Mouse (Mus musculus) CH12.LX (cell line): Measurements from ENCODE around the gene Cdh23. TPM values are rescaled to one million over a fixed set of nuclear protein-coding genes. Genes with fewer than 3 reads are reported as not detected.

Source experiments
- DNase-seq: peaks from one replicate; pipeline ENCODE4 v3.0.0-alpha.2; 2013; ENCODE audit errors: extremely low read depth
- H3K27ac ChIP-seq: 2 replicates; pipeline ENCODE4 v1.5.1; 2012; ENCODE audit warnings: low read depth, mild to moderate bottlenecking, control low read depth, moderate library complexity; ENCODE audit not compliant: insufficient read depth
- H3K27me3 ChIP-seq: replicated peaks from 2 replicates; pipeline ENCODE3; 2012; ENCODE audit warnings: inconsistent platforms
- H3K36me3 ChIP-seq, 2 experiments: replicated peaks in 1 of 2; 2 replicates each; pipeline versions ENCODE3 to v1.6.1; 2012; ENCODE audit warnings: inconsistent platforms in 1 of 2, low read length in 1 of 2, mild to moderate bottlenecking in 1 of 2, mixed read lengths in 1 of 2, moderate library complexity in 1 of 2; ENCODE audit not compliant: control insufficient read depth in 1 of 2, insufficient read depth in 1 of 2
- H3K4me1 ChIP-seq, 2 experiments: 2 replicates each; pipeline ENCODE4 v1.6.1; 2012; ENCODE audit warnings: inconsistent platforms in 1 of 2, moderate library complexity in 1 of 2; ENCODE audit not compliant: insufficient read depth in 2 of 2, control insufficient read depth in 1 of 2
- H3K4me2 ChIP-seq: 2 replicates; pipeline ENCODE4 v1.6.1; 2012; ENCODE audit warnings: low read depth, mild to moderate bottlenecking, control low read depth; ENCODE audit not compliant: poor library complexity, insufficient read depth, severe bottlenecking
- H3K4me3 ChIP-seq, 3 experiments: fragments of 150-350 bp in 1 of 3; sonication (generic) in 1 of 3; replicated peaks in 1 of 3; 2 replicates each; pipeline versions ENCODE3 to v1.5.1; 2011 to 2012; ENCODE audit warnings: low read depth in 2 of 3, low read length in 2 of 3, mild to moderate bottlenecking in 2 of 3, moderate library complexity in 2 of 3, control low read depth in 1 of 3, improper control_type of control experiment in 1 of 3, inconsistent platforms in 1 of 3, mixed read lengths in 1 of 3; ENCODE audit not compliant: poor library complexity in 1 of 3
- H3K79me2 ChIP-seq: replicated peaks from 2 replicates; pipeline ENCODE4 v1.6.1; 2012; ENCODE audit warnings: mild to moderate bottlenecking, moderate library complexity; ENCODE audit not compliant: control insufficient read depth, poor library complexity, insufficient read depth, severe bottlenecking; ENCODE audit errors: extremely low read depth
- H3K9ac ChIP-seq: 2 replicates; pipeline ENCODE4 v1.6.1; 2012; ENCODE audit warnings: low read depth, mild to moderate bottlenecking, control low read depth, moderate library complexity; ENCODE audit not compliant: insufficient read depth
- H3K9me3 ChIP-seq: replicated peaks from 2 replicates; pipeline ENCODE3; 2012; ENCODE audit warnings: low read length, inconsistent platforms, mixed read lengths
- CHD2 ChIP-seq: IDR thresholded peaks from 2 replicates; pipeline ENCODE4 v1.6.1; 2011; ENCODE audit warnings: low read length, improper control_type of control experiment
- CTCF ChIP-seq, 2 experiments: IDR thresholded peaks in 1 of 2; conservative IDR thresholded peaks in 1 of 2; 2 replicates each; pipeline ENCODE4 v1.5.1; 2011 to 2012; ENCODE audit warnings: low read depth in 2 of 2, low read length in 2 of 2, improper control_type of control experiment in 1 of 2, inconsistent platforms in 1 of 2, mild to moderate bottlenecking in 1 of 2, moderate library complexity in 1 of 2
- E2F4 ChIP-seq: IDR thresholded peaks from 2 replicates; pipeline ENCODE4 v1.6.1; 2011; ENCODE audit warnings: low read depth, low read length, improper control_type of control experiment; ENCODE audit not compliant: insufficient replicate concordance
- ELF1 ChIP-seq: IDR thresholded peaks from 2 replicates; pipeline ENCODE4 v1.6.1; 2014; ENCODE audit warnings: low read depth, mild to moderate bottlenecking, inconsistent platforms, low read length, improper control_type of control experiment
- EP300 ChIP-seq: IDR thresholded peaks from 2 replicates; pipeline ENCODE4 v1.6.1; 2011; ENCODE audit warnings: low read length, improper control_type of control experiment
- HCFC1 ChIP-seq: IDR thresholded peaks from 2 replicates; pipeline ENCODE4 v1.6.1; 2012; ENCODE audit warnings: low read depth, mild to moderate bottlenecking, inconsistent platforms, low read length, improper control_type of control experiment
- JUN ChIP-seq: IDR thresholded peaks from 2 replicates; pipeline ENCODE4 v1.6.1; 2011; ENCODE audit warnings: low read depth, mild to moderate bottlenecking, low read length, improper control_type of control experiment, moderate library complexity; ENCODE audit not compliant: insufficient read depth
- MAFK ChIP-seq: IDR thresholded peaks from 2 replicates; pipeline ENCODE4 v1.6.1; 2011; ENCODE audit warnings: low read length, improper control_type of control experiment; ENCODE audit not compliant: insufficient replicate concordance
- MEF2A ChIP-seq: IDR thresholded peaks from 2 replicates; pipeline ENCODE4 v1.6.1; 2014; ENCODE audit warnings: low read depth, mild to moderate bottlenecking, inconsistent platforms, low read length, improper control_type of control experiment, borderline replicate concordance
- MXI1 ChIP-seq: IDR thresholded peaks from 2 replicates; pipeline ENCODE4 v1.6.1; 2011; ENCODE audit warnings: mild to moderate bottlenecking, low read depth, low read length, improper control_type of control experiment
- MYC ChIP-seq: IDR thresholded peaks from 2 replicates; pipeline ENCODE4 v1.6.1; 2011; ENCODE audit warnings: low read depth, mild to moderate bottlenecking, improper control_type of control experiment, low read length
- NELFE ChIP-seq: IDR thresholded peaks from 2 replicates; pipeline ENCODE4 v1.6.1; 2011; ENCODE audit warnings: low read depth, low read length, improper control_type of control experiment
- NRF1 ChIP-seq: IDR thresholded peaks from 2 replicates; pipeline ENCODE4 v1.6.1; 2014; ENCODE audit warnings: low read depth, mild to moderate bottlenecking, inconsistent platforms, low read length, improper control_type of control experiment, moderate library complexity
- PAX5 ChIP-seq: IDR thresholded peaks from 2 replicates; pipeline ENCODE4 v1.6.1; 2012; ENCODE audit warnings: low read length, inconsistent platforms, mixed read lengths
- POLR2AphosphoS2 ChIP-seq: IDR thresholded peaks from 2 replicates; pipeline ENCODE4 v1.6.1; 2011; ENCODE audit warnings: low read depth, low read length, improper control_type of control experiment
- RAD21 ChIP-seq: IDR thresholded peaks from 2 replicates; pipeline ENCODE4 v1.6.1; 2011; ENCODE audit warnings: low read depth, mild to moderate bottlenecking, low read length, improper control_type of control experiment, moderate library complexity
- RCOR1 ChIP-seq: conservative IDR thresholded peaks from 2 replicates; pipeline ENCODE4 v1.6.1; 2012; ENCODE audit warnings: low read depth, mild to moderate bottlenecking, inconsistent platforms, low read length, improper control_type of control experiment
- SIN3A ChIP-seq: IDR thresholded peaks from 2 replicates; pipeline ENCODE4 v1.6.1; 2012; ENCODE audit warnings: low read length, improper control_type of control experiment, inconsistent platforms
- SMC3 ChIP-seq: IDR thresholded peaks from 2 replicates; pipeline ENCODE4 v1.6.1; 2011; ENCODE audit warnings: low read depth, low read length, improper control_type of control experiment
- TBP ChIP-seq: conservative IDR thresholded peaks from 2 replicates; pipeline ENCODE4 v1.6.1; 2011; ENCODE audit warnings: low read depth, low read length, improper control_type of control experiment
- TCF12 ChIP-seq: IDR thresholded peaks from 2 replicates; pipeline ENCODE4 v1.6.1; 2014; ENCODE audit warnings: low read depth, mild to moderate bottlenecking, inconsistent platforms, low read length, improper control_type of control experiment
- UBTF ChIP-seq: IDR thresholded peaks from 2 replicates; pipeline ENCODE4 v1.6.1; 2012; ENCODE audit warnings: low read depth, mild to moderate bottlenecking, inconsistent platforms, low read length, improper control_type of control experiment, moderate library complexity
- USF2 ChIP-seq: conservative IDR thresholded peaks from 2 replicates; pipeline ENCODE4 v1.6.1; 2011; ENCODE audit warnings: low read depth, low read length, improper control_type of control experiment
- ZC3H11A ChIP-seq: IDR thresholded peaks from 2 replicates; pipeline ENCODE4 v1.6.1; 2012; ENCODE audit warnings: low read depth, mild to moderate bottlenecking, inconsistent platforms, low read length, improper control_type of control experiment
- ZKSCAN1 ChIP-seq: IDR thresholded peaks from 2 replicates; pipeline ENCODE4 v1.6.1; 2012; ENCODE audit warnings: low read depth, inconsistent platforms, low read length, improper control_type of control experiment, borderline replicate concordance
- ZMIZ1 ChIP-seq: IDR thresholded peaks from 2 replicates; pipeline ENCODE4 v1.6.1; 2012; ENCODE audit warnings: low read depth, mild to moderate bottlenecking, inconsistent platforms, low read length, improper control_type of control experiment
- ZNF384 ChIP-seq: IDR thresholded peaks from 2 replicates; pipeline ENCODE4 v1.6.1; 2012; ENCODE audit warnings: low read depth, low read length, improper control_type of control experiment, inconsistent platforms
- dilution Hi-C: fragments of 300-500 bp; cut with MboI; formaldehyde crosslinking; loops from 2 replicates; pipeline ENCODE4 v1.14.3; 2020; ENCODE audit warnings: low sequenced_read_pairs; ENCODE audit not compliant: extremely low pct_unique_long_range_greater_than_20kb, extremely low pct_ligation_motif_present
- in situ Hi-C: fragments of 300-500 bp; cut with MboI; formaldehyde crosslinking; loops from 3 replicates; pipeline ENCODE4 v1.14.3; 2019; ENCODE audit warnings: low sequenced_read_pairs, low pct_ligation_motif_present, low pct_unique_long_range_greater_than_20kb, mixed read lengths
- polyA plus RNA-seq: library from polyadenylated mRNA; unstranded; fragments of >175 nt; gene quantifications from 2 replicates; pipeline ENCODE4 v1.2.1, GENCODE M21; 2012; ENCODE audit warnings: low read depth; ENCODE audit not compliant: insufficient read length
- total RNA-seq, 2 experiments: library from RNA; depleted of rRNA; stranded (reverse); fragments of 300-350 nt in 1 of 2; fragments of >200 nt in 1 of 2; gene quantifications; 2 replicates each; pipeline ENCODE4 v1.2.3; 2012 to 2014

Cdh23 gene
- total and polyA plus RNA-seq, 3 experiments, result 0.20 to 0.73 (median 0.30) TPM

DNA sequence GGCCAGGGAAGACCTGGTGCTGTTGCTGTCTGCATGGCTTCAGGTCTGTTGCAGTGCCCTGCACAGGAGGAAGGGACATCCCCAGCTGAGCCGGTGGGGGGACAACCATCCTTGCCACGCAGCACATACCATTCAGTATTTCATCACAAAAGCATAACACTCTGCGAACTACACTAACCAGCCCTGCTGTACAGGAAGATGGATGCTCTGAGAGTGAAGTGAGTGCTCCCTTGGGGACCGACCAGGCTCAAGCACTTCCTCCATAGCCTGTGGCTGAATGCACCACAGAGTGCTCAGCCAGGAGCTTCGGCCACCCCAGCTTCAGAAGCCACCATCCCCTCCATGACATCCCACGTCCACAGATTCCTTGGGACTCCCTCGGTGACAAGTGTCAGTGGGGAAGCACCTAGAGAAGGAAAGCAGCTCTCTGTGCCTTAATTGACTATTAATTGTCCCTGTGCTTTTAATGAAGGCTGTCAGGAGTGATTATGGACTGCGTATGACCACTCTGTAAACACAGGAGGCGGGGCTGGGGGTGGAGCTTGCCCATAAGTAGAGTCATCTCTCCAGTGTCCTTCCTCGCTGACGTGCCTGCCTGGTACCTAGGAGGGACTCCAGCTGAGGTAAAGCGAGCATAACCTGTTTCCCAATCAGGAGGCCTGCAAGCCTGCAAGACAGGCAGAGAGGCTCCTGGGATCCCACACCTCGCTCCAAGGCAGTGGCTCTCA lies 60.6 kb downstream of the Cdh23 start:
- Histone ChIP-seq H3K4me1 (peaks cover 15 to 48% of the 10 kb centered on the region in 2 experiments), H3K9me3 (peaks cover 2% of the 10 kb centered on the region), H3K27me3 (peaks cover 59% of the 10 kb centered on the region), H3K27ac (no peak overlapping the region), H3K79me2 (no peaks in the 10 kb centered on the region), H3K36me3 (no peaks in the 10 kb centered on the region), H3K4me3 (no peak overlapping the region), H3K9ac (no peak overlapping the region), H3K4me2 (0 out of 2 replicates have a peak overlapping the region, but pooled peaks have one; percentile 8)
- peak; percentile 61 for DNase-seq
- in situ Hi-C loops (no loop called here), dilution Hi-C loops (no loop called here)
- no peak for TF ChIP-seq RAD21
- no peak for TF ChIP-seq HCFC1
- TF ChIP-seq EP300, result no peak
- no peak for TF ChIP-seq MEF2A
- no peak for TF ChIP-seq USF2
- TF ChIP-seq TBP, result no peak
- TF ChIP-seq MYC, result no peak
- TF ChIP-seq PAX5, result no peak
- TF ChIP-seq CHD2, result no peak
- TF ChIP-seq MXI1, result no peak
- no peak for TF ChIP-seq ZMIZ1
- TF ChIP-seq POLR2AphosphoS2, result no peak
- no peak; the same call in none of the 2 replicates for TF ChIP-seq ELF1
- TF ChIP-seq SIN3A, result no peak
- TF ChIP-seq ZNF384, result no peak

DNA sequence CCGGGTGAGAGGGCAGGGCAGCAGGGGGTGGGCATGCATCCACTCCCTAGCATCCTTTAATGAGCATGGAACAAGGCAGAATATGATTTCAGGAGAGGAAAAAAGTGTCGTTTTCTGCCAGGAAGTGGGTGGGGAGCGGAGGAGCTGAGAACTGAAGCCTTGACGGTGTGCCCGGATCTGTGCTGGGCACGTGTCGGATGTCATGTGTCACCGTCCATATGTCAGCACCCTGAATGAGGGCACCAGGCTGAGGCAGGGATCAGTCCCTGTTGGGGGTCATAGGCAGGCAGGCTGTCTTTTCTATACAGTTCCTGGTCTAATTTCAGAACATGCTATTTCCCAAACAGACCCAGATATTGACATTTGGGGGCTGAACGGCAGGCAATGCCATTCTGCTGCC lies 61.9 kb downstream of the Cdh23 start:
- in situ Hi-C loops, result no loop called here
- dilution Hi-C loops, result no loop called here

More for the DNA sequence above, 61.9 kb downstream of the Cdh23 start:
- no peak overlapping the region for H3K4me2 ChIP-seq
- H3K4me3 ChIP-seq, result no peak overlapping the region
- H3K4me1 ChIP-seq, result peaks cover 12 to 42% of the 10 kb centered on the region in 2 experiments
- no peak for TF ChIP-seq NELFE
- TF ChIP-seq RCOR1, result no peak
- no peak for TF ChIP-seq ZMIZ1
- TF ChIP-seq ZC3H11A, result no peak
- no peak for TF ChIP-seq HCFC1
- TF ChIP-seq USF2, result no peak
- no peak for TF ChIP-seq EP300
- TF ChIP-seq UBTF, result no peak
- TF ChIP-seq SIN3A, result no peak
- no peak for TF ChIP-seq ZKSCAN1
- no peak for TF ChIP-seq MAFK
- TF ChIP-seq NRF1, result no peak
- no peak for TF ChIP-seq E2F4
- no peak for TF ChIP-seq CTCF (conservative IDR thresholded peaks at IDR 0.05 in 1 of 2, IDR thresholded peaks at IDR 0.05 in 1 of 2; ENCODE audit: low read depth in 2 of 2, low read length in 2 of 2)
- no peak for TF ChIP-seq CHD2
- no peak for TF ChIP-seq JUN
- TF ChIP-seq TCF12, result no peak
- no peak for TF ChIP-seq SMC3
- TF ChIP-seq MEF2A, result no peak
- peaks cover 15% of the 10 kb centered on the region for H3K9me3 ChIP-seq
- H3K9ac ChIP-seq, result no peak overlapping the region
- peaks cover 55% of the 10 kb centered on the region for H3K27me3 ChIP-seq
- no peak for DNase-seq
- H3K36me3 ChIP-seq, result no peaks in the 10 kb centered on the region
- H3K79me2 ChIP-seq, result no peaks in the 10 kb centered on the region
- H3K27ac ChIP-seq, result no peak overlapping the region
